Mouse (Mus musculus): ENCODE results near the gene Zc3h18. TPM values are rescaled to one million over a fixed set of nuclear protein-coding genes. Genes with fewer than 3 reads are reported as not detected.

Zc3h18 gene
- polyA plus RNA-seq, 1 experiment from 2014 or later = 48.9 TPM

DNA sequence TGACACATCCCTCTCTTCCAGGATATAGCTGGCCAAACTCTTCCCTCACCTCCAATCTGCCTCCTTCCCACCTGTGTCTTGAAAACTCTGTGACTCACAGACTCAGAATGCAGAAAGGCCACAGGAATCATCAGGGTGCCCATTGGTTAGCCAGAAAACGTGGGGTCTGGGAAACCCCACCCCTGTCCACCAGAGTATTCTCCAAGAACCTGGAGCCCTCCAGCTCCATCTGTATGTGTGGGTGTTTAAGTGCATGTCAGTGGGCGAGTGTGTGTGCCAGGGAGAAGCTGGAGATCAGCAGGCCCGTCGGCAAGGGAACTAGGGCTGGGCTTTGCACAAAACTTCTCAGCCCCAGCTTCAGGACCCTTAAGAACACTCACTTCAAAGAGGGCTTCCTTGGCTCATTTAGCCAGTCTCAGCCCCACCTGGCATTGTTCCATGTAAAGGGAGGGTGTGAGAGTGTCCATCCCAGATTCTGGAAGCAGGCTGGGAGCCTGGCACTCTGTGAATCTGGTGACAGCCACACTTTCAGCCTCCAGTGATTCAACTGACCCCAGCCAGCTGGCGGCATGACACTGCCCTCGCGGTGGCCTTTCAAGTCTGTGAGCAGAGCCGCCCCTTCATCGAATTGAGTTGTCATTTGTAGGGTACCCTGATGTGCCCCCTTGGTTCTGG is 43.6 kb downstream of the Zc3h18 start:
- ATAC-seq (ENCODE audit: insufficient read depth, low FRiP score, low read depth) = no peak
- H3K9ac ChIP-seq = no peak overlapping the region
- no peak overlapping the region for H3K4me2 ChIP-seq

GRCm38 (mm10) chr8:122421376-122422070 is 45.1 kb downstream of the Zc3h18 start, which contains the start of gene Il17c:
TSS of gene Il17c (plus strand) at chr8:122422020.
- 0 out of 2 replicates have a peak, but pooled peaks cover 4% of the 10 kb centered on the region for H3K4me1 ChIP-seq
- ATAC-seq (ENCODE audit: insufficient read depth, low FRiP score, low read depth) = peak; percentile 47
- H3K4me3 ChIP-seq (replicated peaks) = no peak within 1 kb of the TSS
- WGBS = 69% methylated on average over 14 of the region's 14 CpGs
- no peak within 1 kb of the TSS for H3K4me2 ChIP-seq
- H3K27ac ChIP-seq = peak within 1 kb of the TSS; percentile 46; the same call in 1 of the 2 replicates
- no peak within 1 kb of the TSS for H3K9ac ChIP-seq
- H3K27me3 ChIP-seq (replicated peaks) = no peaks in the 10 kb centered on the region
- no peaks in the 10 kb centered on the region for H3K9me3 ChIP-seq
- H3K36me3 ChIP-seq = 0 out of 2 replicates have a peak, but pooled peaks cover 3% of the 10 kb centered on the region

More for the DNA sequence above, 43.6 kb downstream of the Zc3h18 start:
- Histone ChIP-seq H3K27ac (no peak overlapping the region), H3K4me3 (replicated peaks) (no peak overlapping the region), H3K27me3 (replicated peaks) (no peaks in the 10 kb centered on the region), H3K4me1 (0 out of 2 replicates have a peak, but pooled peaks cover 4% of the 10 kb centered on the region), H3K9me3 (no peaks in the 10 kb centered on the region), H3K36me3 (peaks cover 17% of the 10 kb centered on the region)
- WGBS = 65% methylated on average over 9 of the region's 9 CpGs

DNA sequence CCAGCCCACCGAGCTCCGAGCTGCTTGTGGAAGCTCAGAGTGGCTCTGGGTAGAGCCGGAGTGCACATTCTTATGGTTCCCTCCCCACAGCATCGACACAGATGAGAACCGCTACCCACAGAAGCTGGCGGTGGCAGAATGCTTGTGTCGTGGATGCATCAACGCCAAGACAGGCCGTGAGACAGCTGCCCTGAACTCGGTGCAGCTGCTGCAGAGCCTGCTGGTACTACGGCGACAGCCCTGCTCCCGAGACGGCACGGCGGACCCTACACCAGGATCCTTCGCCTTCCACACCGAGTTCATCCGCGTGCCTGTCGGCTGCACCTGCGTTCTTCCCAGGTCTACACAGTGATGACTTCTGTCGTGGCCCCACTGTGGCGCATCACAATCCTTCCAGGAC is 46.8 kb downstream of the Zc3h18 start:
- Histone ChIP-seq H3K4me1 (0 out of 2 replicates have a peak, but pooled peaks cover 4% of the 10 kb centered on the region), H3K9ac (no peak overlapping the region), H3K4me3 (replicated peaks) (no peak overlapping the region), H3K36me3 (0 out of 2 replicates have a peak, but pooled peaks cover 3% of the 10 kb centered on the region), H3K27me3 (replicated peaks) (no peaks in the 10 kb centered on the region), H3K9me3 (no peaks in the 10 kb centered on the region), H3K27ac (no peak overlapping the region), H3K4me2 (no peak overlapping the region)
- ATAC-seq (ENCODE audit: insufficient read depth, low FRiP score, low read depth) = no peak
- WGBS = 79% methylated on average over 24 of the region's 24 CpGs

- Histone ChIP-seq H3K9me3 (no peaks in the 10 kb centered on the region), H3K4me2 (no peak overlapping the region), H3K9ac (no peak overlapping the region), H3K36me3 (0 out of 2 replicates have a peak, but pooled peaks cover 3% of the 10 kb centered on the region), H3K4me1 (0 out of 2 replicates have a peak, but pooled peaks cover 4% of the 10 kb centered on the region), H3K27ac (no peak overlapping the region), H3K27me3 (replicated peaks) (no peaks in the 10 kb centered on the region), H3K4me3 (replicated peaks) (no peak overlapping the region)
- no peak for ATAC-seq (ENCODE audit: insufficient read depth, low FRiP score, low read depth)
- WGBS = 45% methylated on average over 5 of the region's 5 CpGs
These were observed 47.2 kb downstream of the Zc3h18 start for GRCm38 (mm10) chr8:122423659-122424058.

DNA sequence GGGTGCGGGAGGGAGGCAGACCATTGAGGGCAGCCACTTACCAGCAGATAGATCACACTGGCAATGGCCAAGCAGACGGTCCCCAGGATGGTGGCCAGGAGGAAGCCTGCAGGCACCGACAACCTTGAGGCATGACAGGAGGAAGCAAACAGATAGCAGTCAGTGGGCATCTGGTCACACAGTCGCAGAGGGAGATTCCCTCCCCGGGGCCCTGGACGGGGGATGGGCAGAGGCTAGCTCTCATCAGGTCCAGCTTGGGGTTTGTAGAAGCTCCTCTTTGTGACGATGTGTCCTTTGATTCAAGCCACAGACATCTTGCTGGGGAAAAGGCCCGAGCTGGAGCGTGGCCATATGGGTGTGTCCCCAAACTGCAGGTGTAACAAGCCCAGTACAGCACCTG is 49.7 kb downstream of the Zc3h18 start:
- Histone ChIP-seq H3K4me1 (peaks cover under 1% of the 10 kb centered on the region; the same call in 1 of the 2 replicates), H3K4me3 (replicated peaks) (no peak overlapping the region), H3K27me3 (replicated peaks) (no peaks in the 10 kb centered on the region), H3K36me3 (peaks cover 3% of the 10 kb centered on the region; the same call in 1 of the 2 replicates), H3K9me3 (no peaks in the 10 kb centered on the region), H3K27ac (no peak overlapping the region), H3K4me2 (no peak overlapping the region), H3K9ac (no peak overlapping the region)
- WGBS = 73% methylated on average over 9 of the region's 9 CpGs
- ATAC-seq (ENCODE audit: insufficient read depth, low FRiP score, low read depth) = no peak

DNA sequence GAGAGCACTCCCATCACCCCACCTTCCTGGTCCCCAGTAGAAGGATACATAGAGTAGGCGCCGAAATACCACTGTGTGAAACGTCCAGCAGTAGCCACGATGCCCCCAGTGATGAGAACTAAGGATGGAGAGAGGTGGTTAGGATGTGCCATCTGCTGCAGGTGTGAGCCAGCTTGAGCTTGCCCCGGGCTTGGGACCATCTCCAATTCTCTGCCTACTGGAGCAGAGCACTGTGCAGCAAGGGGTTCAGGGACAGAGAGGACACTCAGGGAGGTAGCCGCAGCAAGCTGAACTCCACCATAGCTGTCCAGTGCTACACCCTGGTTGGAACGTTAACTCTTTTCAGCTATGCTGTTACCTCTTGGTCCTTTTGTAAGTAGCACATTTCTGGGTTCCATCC is 51.2 kb downstream of the Zc3h18 start:
- H3K9me3 ChIP-seq = no peaks in the 10 kb centered on the region
- H3K36me3 ChIP-seq = peaks cover 3% of the 10 kb centered on the region; the same call in 1 of the 2 replicates
- no peak overlapping the region for H3K27ac ChIP-seq
- H3K4me1 ChIP-seq = peaks cover 14% of the 10 kb centered on the region
- whole genome bisulfite sequencing = 88% methylated on average over 7 of the region's 7 CpGs
- ATAC-seq (ENCODE audit: insufficient read depth, low FRiP score, low read depth) = no peak
- H3K27me3 ChIP-seq (replicated peaks) = no peaks in the 10 kb centered on the region
- H3K4me2 ChIP-seq = no peak overlapping the region
- H3K4me3 ChIP-seq (replicated peaks) = no peak overlapping the region
- H3K9ac ChIP-seq = no peak overlapping the region

DNA sequence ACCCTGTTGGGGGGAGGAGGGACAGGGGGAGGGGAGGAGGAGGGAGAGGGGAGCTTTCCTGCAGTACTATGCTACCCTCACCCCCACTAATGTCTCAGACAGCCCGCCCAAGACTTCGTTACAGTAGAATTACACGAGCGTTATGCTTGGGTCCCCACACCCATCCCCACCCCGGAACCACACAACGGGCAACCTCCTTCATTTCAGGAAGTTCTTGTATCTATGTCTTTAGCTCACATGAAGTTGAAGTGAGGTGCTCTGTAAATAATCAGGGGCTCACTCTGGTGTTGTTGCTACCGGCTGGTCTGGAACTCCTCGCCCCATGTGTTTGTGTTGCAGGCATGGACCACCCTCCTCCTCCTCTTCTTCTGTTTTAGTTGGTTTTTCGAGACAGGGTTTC is 51.8 kb downstream of the Zc3h18 start:
- Histone ChIP-seq H3K4me2 (no peak overlapping the region), H3K4me1 (peaks cover 19% of the 10 kb centered on the region), H3K9me3 (no peaks in the 10 kb centered on the region), H3K9ac (no peak overlapping the region), H3K27me3 (replicated peaks) (no peaks in the 10 kb centered on the region), H3K4me3 (replicated peaks) (no peak overlapping the region), H3K27ac (no peak overlapping the region), H3K36me3 (peaks cover 3% of the 10 kb centered on the region; the same call in 1 of the 2 replicates)
- no peak for ATAC-seq (ENCODE audit: insufficient read depth, low FRiP score, low read depth)
- 91% methylated on average over 9 of the region's 9 CpGs for WGBS

DNA sequence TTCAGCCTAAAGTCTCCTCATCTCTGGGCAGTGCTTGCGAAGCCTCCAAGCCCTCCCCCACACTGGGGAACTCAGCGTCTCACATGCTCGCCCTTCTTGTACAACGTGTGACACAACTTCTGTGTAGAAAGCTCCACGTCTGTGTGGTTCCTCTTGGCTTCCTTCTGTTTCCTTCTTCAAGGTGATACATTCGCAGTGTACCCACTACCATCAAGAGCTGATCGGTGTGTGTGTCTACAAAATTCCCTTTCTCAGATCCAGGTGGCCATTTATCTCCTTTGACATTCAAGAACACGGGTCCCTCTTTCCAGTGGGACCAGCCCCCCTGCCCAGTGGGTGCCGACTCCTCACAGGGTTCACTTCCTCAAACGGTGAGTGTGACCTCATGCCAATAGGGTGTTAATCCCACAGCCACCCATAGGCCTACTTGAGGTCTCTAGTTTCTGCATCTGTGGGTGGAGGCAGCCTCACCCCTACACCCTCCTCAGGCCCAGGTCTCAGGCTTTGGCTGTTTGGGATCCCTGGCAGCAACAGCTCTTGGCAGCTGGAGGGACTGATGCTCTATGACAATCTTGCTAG is 53.7 kb downstream of the Zc3h18 start:
- Histone ChIP-seq H3K27ac (peak overlapping the region; percentile 40; the same call in 1 of the 2 replicates), H3K9ac (no peak overlapping the region)

GRCm38 (mm10) chr8:122430646-122431045 is 54.2 kb downstream of the Zc3h18 start:
- peaks cover 3% of the 10 kb centered on the region; the same call in 1 of the 2 replicates for H3K36me3 ChIP-seq
- peaks cover 21% of the 10 kb centered on the region for H3K4me1 ChIP-seq
- H3K4me3 ChIP-seq (replicated peaks) = no peak overlapping the region
- no peak overlapping the region for H3K4me2 ChIP-seq
- no peak overlapping the region for H3K9ac ChIP-seq
- H3K27ac ChIP-seq = peak overlapping the region; percentile 40; the same call in 1 of the 2 replicates
- H3K9me3 ChIP-seq = no peaks in the 10 kb centered on the region
- 64% methylated on average over 3 of the region's 3 CpGs for WGBS
- no peak for ATAC-seq (ENCODE audit: insufficient read depth, low FRiP score, low read depth)
- H3K27me3 ChIP-seq (replicated peaks) = no peaks in the 10 kb centered on the region

More for the DNA sequence above, 53.7 kb downstream of the Zc3h18 start:
- no peak overlapping the region for H3K4me3 ChIP-seq (replicated peaks)
- H3K36me3 ChIP-seq = peaks cover under 1% of the 10 kb centered on the region; the same call in 1 of the 2 replicates
- 70% methylated on average over 10 of the region's 10 CpGs for WGBS
- peaks cover 21% of the 10 kb centered on the region for H3K4me1 ChIP-seq
- H3K4me2 ChIP-seq = no peak overlapping the region
- ATAC-seq (ENCODE audit: insufficient read depth, low FRiP score, low read depth) = no peak
- H3K27me3 ChIP-seq (replicated peaks) = no peaks in the 10 kb centered on the region
- H3K9me3 ChIP-seq = no peaks in the 10 kb centered on the region

DNA sequence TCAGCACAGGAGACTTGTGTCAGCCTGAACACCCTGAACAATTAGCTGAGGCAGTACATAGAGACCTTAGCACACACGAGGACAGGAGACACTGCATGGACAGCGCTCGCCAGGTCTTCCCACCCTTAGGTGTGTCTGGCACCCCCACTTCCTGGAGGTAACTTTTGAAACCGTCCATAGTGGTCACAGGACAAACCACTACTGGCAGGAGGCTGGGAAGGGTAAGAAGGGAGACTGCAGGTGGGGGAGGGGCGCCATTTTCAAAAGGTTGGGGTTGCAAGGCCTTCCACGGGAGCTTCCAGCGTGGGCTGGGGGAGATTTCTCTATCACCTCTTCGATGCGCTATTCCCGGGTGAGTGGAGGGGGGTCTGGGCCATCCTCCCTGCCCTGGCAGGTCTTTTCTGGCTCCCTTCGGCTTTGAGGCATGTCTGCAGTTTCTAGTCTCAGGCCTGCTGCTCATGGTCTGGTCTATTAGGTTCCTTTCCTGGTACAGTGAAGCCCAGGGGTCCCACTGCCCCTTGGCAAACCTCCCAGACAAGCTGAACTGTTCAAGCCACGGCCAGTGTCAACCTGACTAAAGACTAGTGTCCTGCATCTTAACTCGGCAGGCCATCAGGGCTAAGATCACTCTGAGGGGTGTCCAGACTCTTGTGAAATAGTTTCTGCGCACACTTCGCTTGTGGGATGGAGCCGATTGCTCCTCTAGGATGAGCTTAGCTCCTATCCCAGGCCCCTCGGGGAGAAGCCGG is 55.5 kb downstream of the Zc3h18 start:
- ATAC-seq (ENCODE audit: insufficient read depth, low FRiP score, low read depth) = 0 out of 2 replicates have a peak, but pooled peaks have one; percentile 2
- peak overlapping the region; percentile 73 for H3K9ac ChIP-seq
- H3K9me3 ChIP-seq = no peaks in the 10 kb centered on the region
- WGBS = 26% methylated on average over 18 of the region's 18 CpGs
- H3K4me2 ChIP-seq = peak overlapping the region; percentile 91
- no peaks in the 10 kb centered on the region for H3K27me3 ChIP-seq (replicated peaks)
- H3K4me1 ChIP-seq = peaks cover 21% of the 10 kb centered on the region
- H3K36me3 ChIP-seq = peaks cover 12% of the 10 kb centered on the region; the same call in 1 of the 2 replicates
- peak overlapping the region; percentile 66 for H3K4me3 ChIP-seq (replicated peaks)
- H3K27ac ChIP-seq = peak overlapping the region; percentile 87
